In the genomic region with DNA sequence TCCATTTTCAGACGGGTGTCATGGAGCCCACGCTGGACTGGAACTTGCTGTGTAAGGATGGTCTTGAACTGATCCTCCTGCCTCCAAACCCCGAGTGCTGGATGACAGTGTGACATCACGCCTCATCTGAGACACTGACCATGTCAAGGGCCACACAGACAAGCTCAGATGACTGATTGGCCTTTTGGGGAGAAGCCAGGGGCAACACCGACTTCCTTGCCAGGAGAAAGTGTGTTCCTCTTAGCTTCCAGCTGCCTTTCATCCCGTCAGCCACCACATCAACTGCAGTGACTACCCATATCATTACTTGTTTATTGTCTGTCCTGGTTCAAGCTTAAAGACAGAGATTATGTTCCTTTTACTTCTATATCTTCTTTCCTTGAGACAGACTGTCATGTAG, we compare ENCODE assay signal across 25 mouse cellular contexts. TPM values are rescaled to one million over a fixed set of nuclear protein-coding genes. Genes with fewer than 3 reads are reported as not detected.
DNase-seq lines count a peak whose midpoint lies in the region; ATAC-seq and TF ChIP-seq lines count a peak whose summit lies in the region.
"Had no signal": no experiment of that assay in that cellular context is flagged by ENCODE, and none has a peak within 500 bp of the region (broad histone marks: within the 10 kb centered on the region; RNA-seq: fewer than 3 reads in every experiment).

No protein-coding gene starts in this region.

- H3K9me3 ChIP-seq in lung, embryonic 14.5 days (ENCODE audit: low read depth, low read length), result no peaks in the 10 kb centered on the region
- H3K9me3 ChIP-seq in lung, embryonic 16.5 days (ENCODE audit: control insufficient read depth, low read length), result no peaks in the 10 kb centered on the region
- H3K9me3 ChIP-seq: embryonic facial prominence, embryonic 13.5 days; embryonic facial prominence, embryonic 15.5 days; forebrain, embryonic 10.5 days; forebrain, embryonic 12.5 days had no signal

- H3K9ac ChIP-seq in lung, embryonic 14.5 days, result no peak overlapping the region
- H3K9ac ChIP-seq in lung, embryonic 16.5 days (ENCODE audit: low read length), result no peak overlapping the region
- H3K9ac ChIP-seq: embryonic facial prominence, embryonic 13.5 days; embryonic facial prominence, embryonic 15.5 days; forebrain, embryonic 12.5 days had no signal

- WGBS in lung, embryonic 14.5 days, result 38% methylated on average over 5 of the region's 6 CpGs
- WGBS in lung, adult 2 months, result 42% methylated on average over 6 of the region's 6 CpGs
- WGBS in lung, embryonic 16.5 days, result 39% methylated on average over 5 of the region's 6 CpGs

- no peak for TF ChIP-seq CTCF in lung, embryonic 14.5 days (IDR thresholded peaks at IDR 0.05; ENCODE audit: low read depth)
- no peak for TF ChIP-seq CTCF in lung, adult 2 months (IDR thresholded peaks at IDR 0.05; ENCODE audit: insufficient read depth, low read length)

- TF ChIP-seq POLR2A in lung, adult 2 months (IDR thresholded peaks at IDR 0.05; ENCODE audit: borderline replicate concordance, extremely low read depth, low read depth, low read length), result no peak

- H3K4me1 ChIP-seq in lung, embryonic 14.5 days (ENCODE audit: insufficient read depth), result peaks cover 11% of the 10 kb centered on the region
- H3K4me1 ChIP-seq in lung, adult 2 months (ENCODE audit: control insufficient read depth, insufficient read depth, low read length), result no peaks in the 10 kb centered on the region
- H3K4me1 ChIP-seq in lung, embryonic 16.5 days (replicated peaks; ENCODE audit: control insufficient read depth, insufficient read depth, low read length), result peaks cover 15% of the 10 kb centered on the region

- no peak overlapping the region for H3K27ac ChIP-seq in lung, embryonic 14.5 days (ENCODE audit: low read depth)
- H3K27ac ChIP-seq in lung, embryonic 16.5 days (ENCODE audit: low read length), result no peak overlapping the region
- H3K27ac ChIP-seq: embryonic facial prominence, embryonic 13.5 days; embryonic facial prominence, embryonic 15.5 days; forebrain, embryonic 10.5 days; forebrain, embryonic 12.5 days had no signal

- H3K4me2 ChIP-seq in lung, embryonic 14.5 days, result no peak overlapping the region
- H3K4me2 ChIP-seq in lung, embryonic 16.5 days (ENCODE audit: low read depth, low read length), result no peak overlapping the region
- H3K4me2 ChIP-seq: embryonic facial prominence, embryonic 13.5 days; embryonic facial prominence, embryonic 15.5 days; forebrain, embryonic 12.5 days had no signal

- peak; percentile 82 for DNase-seq in lung, embryonic 14.5 days
- DNase-seq in lung, adult 2 months, result no peak
- DNase-seq in lung, adult 18-20 months, result no peak
- DNase-seq in lung, postnatal 10 days, result peak; percentile 39
- DNase-seq in lung, postnatal 25 days (ENCODE audit: low spot score), result no peak
- DNase-seq in 416B (ENCODE audit: low read depth), result peak; percentile 21
- DNase-seq: adrenal gland, adult 2 months; adrenal gland, postnatal 10 days; adrenal gland, postnatal 25 days; cerebellum, adult 11 months; cerebellum, adult 18-20 months; cerebellum, adult 8-10 months; cerebellum, adult 9-11 months; cerebellum, postnatal 14 days; cerebellum, postnatal 36 days; embryo, embryonic 11 days had no signal

- 0 out of 2 replicates have a peak, but pooled peaks have one; percentile 4 for ATAC-seq in lung, embryonic 14.5 days (ENCODE audit: insufficient read depth)
- peak; percentile 28 for ATAC-seq in lung, embryonic 16.5 days (ENCODE audit: low read depth)
- no peak for ATAC-seq in monocyte, adult 5-6 weeks (replicated peaks; ENCODE audit: insufficient number of reproducible peaks, low FRiP score, low TSS enrichment, poor library complexity, severe bottlenecking)
- ATAC-seq: forebrain, embryonic 14.5 days had no signal

- no peak overlapping the region for H3K4me3 ChIP-seq in lung, embryonic 14.5 days (ENCODE audit: low read depth, low read length)
- H3K4me3 ChIP-seq in lung, adult 2 months (replicated peaks; ENCODE audit: extremely low read depth, low read depth, low read length), result no peak overlapping the region
- H3K4me3 ChIP-seq in lung, embryonic 16.5 days (ENCODE audit: low read length), result no peak overlapping the region
- H3K4me3 ChIP-seq: embryonic facial prominence, embryonic 13.5 days; embryonic facial prominence, embryonic 15.5 days; erythroblast, embryonic 14.5 days; forebrain, embryonic 10.5 days; forebrain, embryonic 12.5 days had no signal

- no peaks in the 10 kb centered on the region for H3K36me3 ChIP-seq in lung, embryonic 14.5 days (ENCODE audit: insufficient read depth)
- H3K36me3 ChIP-seq in lung, embryonic 16.5 days (ENCODE audit: control insufficient read depth, insufficient read depth, low read length), result no peaks in the 10 kb centered on the region
- H3K36me3 ChIP-seq: embryonic facial prominence, embryonic 13.5 days; embryonic facial prominence, embryonic 15.5 days; forebrain, embryonic 10.5 days; forebrain, embryonic 12.5 days had no signal

- peaks cover 31% of the 10 kb centered on the region for H3K27me3 ChIP-seq in lung, embryonic 14.5 days (ENCODE audit: insufficient read depth, low read length)
- H3K27me3 ChIP-seq in lung, embryonic 16.5 days (ENCODE audit: control insufficient read depth, insufficient read depth, low read depth, low read length), result peaks cover 26% of the 10 kb centered on the region

RNA-seq across cellular contexts. Expression of a gene that starts 4.6 kb away (rescaled TPM):
- 2.5 and 3.3 TPM in 2 replicates for polyA plus RNA-seq in lung, embryonic 14.5 days (2014; fragmentation: Nextera tagmentation; extraction: Ambion mirVana)
- polyA plus RNA-seq in lung, adult 2 months (2012; rRNA removed), result 2.7 and 3.8 TPM in 2 replicates
- 3.2 and 3.7 TPM in 2 replicates for polyA plus RNA-seq in lung, embryonic 16.5 days (2015; fragmentation: Nextera tagmentation; extraction: Ambion mirVana)
- not detected in 3 replicates for total RNA-seq in monocyte, adult 5-6 weeks (2017)
- total RNA-seq: common myeloid progenitor, adult 5-6 weeks had no signal

RNA-seq across cellular contexts. Expression of a gene that starts 10.1 kb away (rescaled TPM):
- 39.2 and 44.2 TPM in 2 replicates for polyA plus RNA-seq in lung, embryonic 14.5 days (2014; fragmentation: Nextera tagmentation; extraction: Ambion mirVana)
- polyA plus RNA-seq in lung, adult 2 months (2012; rRNA removed), result 82.2 and 93.8 TPM in 2 replicates
- polyA plus RNA-seq in lung, embryonic 16.5 days (2015; fragmentation: Nextera tagmentation; extraction: Ambion mirVana), result 41.5 and 44.4 TPM in 2 replicates
- total RNA-seq in monocyte, adult 5-6 weeks (2017), result 4.4 to 15.6 TPM (median 7.5 TPM) in 3 replicates

RNA-seq across cellular contexts. Expression of a gene that starts 33.1 kb away (rescaled TPM):
- polyA plus RNA-seq in lung, embryonic 14.5 days (2014; fragmentation: Nextera tagmentation; extraction: Ambion mirVana), result 21.4 and 21.7 TPM in 2 replicates
- 10.7 and 11.5 TPM in 2 replicates for polyA plus RNA-seq in lung, adult 2 months (2012; rRNA removed)
- 16.2 and 17.9 TPM in 2 replicates for polyA plus RNA-seq in lung, embryonic 16.5 days (2015; fragmentation: Nextera tagmentation; extraction: Ambion mirVana)
- total RNA-seq in monocyte, adult 5-6 weeks (2017), result 2.1 to 15.0 TPM (median 4.2 TPM) in 3 replicates

RNA-seq across cellular contexts. Expression of a gene that starts 37.8 kb away (rescaled TPM):
- 139 and 150 TPM in 2 replicates for polyA plus RNA-seq in lung, embryonic 14.5 days (2014; fragmentation: Nextera tagmentation; extraction: Ambion mirVana)
- 452 and 484 TPM in 2 replicates for polyA plus RNA-seq in lung, adult 2 months (2012; rRNA removed)
- polyA plus RNA-seq in lung, embryonic 16.5 days (2015; fragmentation: Nextera tagmentation; extraction: Ambion mirVana), result 180 and 204 TPM in 2 replicates
- 121 to 188 TPM (median 178 TPM) in 3 replicates for total RNA-seq in monocyte, adult 5-6 weeks (2017)

RNA-seq across cellular contexts. Expression of a gene that starts 41.6 kb away (rescaled TPM):
- polyA plus RNA-seq in lung, embryonic 14.5 days (2014; fragmentation: Nextera tagmentation; extraction: Ambion mirVana), result 27.6 and 31.8 TPM in 2 replicates
- polyA plus RNA-seq in lung, adult 2 months (2012; rRNA removed), result 22.3 and 23.4 TPM in 2 replicates
- 10.6 and 12.0 TPM in 2 replicates for polyA plus RNA-seq in lung, embryonic 16.5 days (2015; fragmentation: Nextera tagmentation; extraction: Ambion mirVana)
- not detected in 3 replicates for total RNA-seq in monocyte, adult 5-6 weeks (2017)
- total RNA-seq: common myeloid progenitor, adult 5-6 weeks had no signal

Comparison
In these comparisons a context has a peak if more than half of its experiments do, and no peak if none do; other contexts are left out.
1. DNase-seq: peak in lung, embryonic 14.5 days (single experiment), lung, postnatal 10 days (single experiment) and 416B (single experiment); none in lung, adult 2 months (single experiment), lung, adult 18-20 months (0 of 2) and lung, postnatal 25 days (single experiment).